Mouse (Mus musculus): ENCODE results near the gene Csf2rb2. TPM values are rescaled to one million over a fixed set of nuclear protein-coding genes. Genes with fewer than 3 reads are reported as not detected.

Gene Csf2rb2
- total and polyA plus RNA-seq, 3 experiments = 14.8 to 56.5 (median 21.6) TPM

DNA sequence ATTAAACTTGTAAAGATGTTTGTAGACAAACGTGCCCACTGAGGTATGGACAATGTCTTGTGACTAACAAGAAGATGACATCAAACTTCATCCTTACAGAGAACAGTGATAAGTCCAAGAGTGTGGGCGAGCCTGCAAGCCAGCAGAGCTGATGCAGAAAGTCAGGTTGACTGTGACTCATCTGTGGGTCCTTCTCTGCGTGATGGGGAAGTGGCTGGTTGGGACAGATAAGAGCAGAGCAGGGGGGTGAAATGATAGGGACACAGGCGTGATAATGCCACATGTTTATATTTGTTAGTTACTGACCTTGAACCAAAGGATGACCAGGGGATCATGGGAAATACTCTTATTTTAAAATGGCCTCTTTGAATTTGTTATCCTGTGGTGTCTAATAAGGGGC, 37.7 kb downstream of the Csf2rb2 start:
- Histone ChIP-seq H3K4me3 (replicated peaks in 1 of 3; ENCODE audit: low read depth in 2 of 3, low read length in 2 of 3, poor library complexity in 1 of 3) (no peak overlapping the region), H3K9me3 (replicated peaks; ENCODE audit: low read length) (peaks cover 4% of the 10 kb centered on the region), H3K4me2 (ENCODE audit: insufficient read depth, low read depth, poor library complexity, severe bottlenecking) (no peak overlapping the region), H3K9ac (ENCODE audit: insufficient read depth, low read depth) (no peak overlapping the region), H3K79me2 (replicated peaks; ENCODE audit: control insufficient read depth, extremely low read depth, insufficient read depth, poor library complexity, severe bottlenecking) (no peaks in the 10 kb centered on the region), H3K27me3 (replicated peaks) (no peaks in the 10 kb centered on the region), H3K36me3 (replicated peaks in 1 of 2; ENCODE audit: control insufficient read depth in 1 of 2, insufficient read depth in 1 of 2, low read length in 1 of 2) (peaks cover 5 to 17% of the 10 kb centered on the region in 2 experiments), H3K4me1 (ENCODE audit: control insufficient read depth in 1 of 2, insufficient read depth in 2 of 2) (peaks cover 10 to 28% of the 10 kb centered on the region in 2 experiments), H3K27ac (ENCODE audit: insufficient read depth, low read depth) (no peak overlapping the region)
- DNase-seq (ENCODE audit: extremely low read depth) = no peak
- dilution Hi-C loops (cut with MboI; ENCODE audit: extremely low pct_ligation_motif_present, extremely low pct_unique_long_range_greater_than_20kb, low sequenced_read_pairs) (no loop called here), in situ Hi-C loops (cut with MboI; ENCODE audit: low pct_ligation_motif_present, low pct_unique_long_range_greater_than_20kb, low sequenced_read_pairs) (no loop called here)
- TF ChIP-seq BHLHE40 (IDR thresholded peaks at IDR 0.05; ENCODE audit: low read depth, low read length) (0 out of 2 replicates have a peak, but pooled peaks have one; percentile 10), EP300 (IDR thresholded peaks at IDR 0.05; ENCODE audit: low read length) (no peak)

DNA sequence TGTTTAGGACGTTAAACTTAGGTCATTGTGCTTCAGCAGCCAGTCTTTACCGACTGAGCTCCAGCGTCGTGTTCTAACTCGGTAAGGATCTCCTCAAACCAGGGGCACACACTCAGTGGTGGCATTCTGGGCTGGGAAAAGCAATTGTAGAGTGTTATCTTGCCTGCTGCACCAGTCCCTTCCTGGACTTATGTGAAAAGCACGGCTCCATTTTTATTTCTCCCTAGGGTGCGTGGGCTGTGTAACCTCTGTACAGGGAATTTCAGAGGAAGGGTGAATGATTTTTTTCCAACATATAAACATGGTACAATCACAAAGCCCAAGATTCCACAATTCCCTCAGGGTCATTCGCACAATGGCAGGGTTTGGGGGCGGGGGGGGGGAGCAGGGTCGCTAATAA, 38.1 kb downstream of the Csf2rb2 start:
- H3K79me2 ChIP-seq (replicated peaks; ENCODE audit: control insufficient read depth, extremely low read depth, insufficient read depth, poor library complexity, severe bottlenecking) = no peaks in the 10 kb centered on the region
- H3K9me3 ChIP-seq (replicated peaks; ENCODE audit: low read length) = peaks cover 4% of the 10 kb centered on the region
- no peak overlapping the region for H3K27ac ChIP-seq (ENCODE audit: insufficient read depth, low read depth)
- TF ChIP-seq MAX (IDR thresholded peaks at IDR 0.05; ENCODE audit: low read length) (no peak), TCF12 (IDR thresholded peaks at IDR 0.05; ENCODE audit: low read depth, low read length) (no peak)
- DNase-seq (ENCODE audit: extremely low read depth) = no peak
- dilution Hi-C loops (cut with MboI; ENCODE audit: extremely low pct_ligation_motif_present, extremely low pct_unique_long_range_greater_than_20kb, low sequenced_read_pairs) (no loop called here), in situ Hi-C loops (cut with MboI; ENCODE audit: low pct_ligation_motif_present, low pct_unique_long_range_greater_than_20kb, low sequenced_read_pairs) (no loop called here)
- peaks cover 9 to 21% of the 10 kb centered on the region in 2 experiments for H3K36me3 ChIP-seq (replicated peaks in 1 of 2; ENCODE audit: control insufficient read depth in 1 of 2, insufficient read depth in 1 of 2, low read length in 1 of 2)
- peaks cover 10 to 23% of the 10 kb centered on the region in 2 experiments for H3K4me1 ChIP-seq (ENCODE audit: control insufficient read depth in 1 of 2, insufficient read depth in 2 of 2)
- no peak overlapping the region for H3K9ac ChIP-seq (ENCODE audit: insufficient read depth, low read depth)
- no peak overlapping the region for H3K4me2 ChIP-seq (ENCODE audit: insufficient read depth, low read depth, poor library complexity, severe bottlenecking)
- H3K27me3 ChIP-seq (replicated peaks) = no peaks in the 10 kb centered on the region
- H3K4me3 ChIP-seq (replicated peaks in 1 of 3; ENCODE audit: low read depth in 2 of 3, low read length in 2 of 3, poor library complexity in 1 of 3) = no peak overlapping the region

- H3K4me1 ChIP-seq (ENCODE audit: control insufficient read depth in 1 of 2, insufficient read depth in 2 of 2) = peaks cover 10 to 27% of the 10 kb centered on the region in 2 experiments
- H3K4me3 ChIP-seq (replicated peaks in 1 of 3; ENCODE audit: low read depth in 2 of 3, low read length in 2 of 3, poor library complexity in 1 of 3) = no peak overlapping the region
- in situ Hi-C loops (cut with MboI; ENCODE audit: low pct_ligation_motif_present, low pct_unique_long_range_greater_than_20kb, low sequenced_read_pairs) (no loop called here), dilution Hi-C loops (cut with MboI; ENCODE audit: extremely low pct_ligation_motif_present, extremely low pct_unique_long_range_greater_than_20kb, low sequenced_read_pairs) (no loop called here)
- no peaks in the 10 kb centered on the region for H3K27me3 ChIP-seq (replicated peaks)
- H3K36me3 ChIP-seq (replicated peaks in 1 of 2; ENCODE audit: control insufficient read depth in 1 of 2, insufficient read depth in 1 of 2, low read length in 1 of 2) = peaks cover 43 to 58% of the 10 kb centered on the region in 2 experiments
- TF ChIP-seq POLR2AphosphoS2 (IDR thresholded peaks at IDR 0.05; ENCODE audit: low read depth, low read length) (0 out of 2 replicates have a peak, but pooled peaks have one; percentile 3), MYC (IDR thresholded peaks at IDR 0.05; ENCODE audit: low read depth, low read length) (no peak)
- H3K9me3 ChIP-seq (replicated peaks; ENCODE audit: low read length) = no peaks in the 10 kb centered on the region
- H3K4me2 ChIP-seq (ENCODE audit: insufficient read depth, low read depth, poor library complexity, severe bottlenecking) = no peak overlapping the region
- H3K9ac ChIP-seq (ENCODE audit: insufficient read depth, low read depth) = no peak overlapping the region
- no peak overlapping the region for H3K27ac ChIP-seq (ENCODE audit: insufficient read depth, low read depth)
- DNase-seq (ENCODE audit: extremely low read depth) = no peak
- H3K79me2 ChIP-seq (replicated peaks; ENCODE audit: control insufficient read depth, extremely low read depth, insufficient read depth, poor library complexity, severe bottlenecking) = no peaks in the 10 kb centered on the region
Observed at GRCm38 (mm10) chr15:78263286-78263685, 42.2 kb downstream of the Csf2rb2 start.

Measured in CH12.LX (cell line).